Mouse (Mus musculus) embryonic facial prominence, embryonic 14.5 days (tissue): ENCODE data around the gene Pid1. TPM values are rescaled to one million over a fixed set of nuclear protein-coding genes. Genes with fewer than 3 reads are reported as not detected.

Experiments used
- ATAC-seq: fragments of 200-750 bp; cut with Nextera tagmentation; 2 replicates; pipeline ENCODE4 v1.8.0; 2017; ENCODE audit warnings: low read depth, moderate number of reproducible peaks, moderate TSS enrichment
- DNase-seq: peaks from one replicate; pipeline ENCODE4 v3.0.0-alpha.2; 2015; ENCODE audit warnings: low spot score
- H3K27ac ChIP-seq: fragments of 300-500 bp; sonication (generic); replicated peaks from 2 replicates; pipeline ENCODE4 v1.5.1; 2014; ENCODE audit warnings: low read depth, mild to moderate bottlenecking, low read length, moderate library complexity
- H3K27me3 ChIP-seq: fragments of 300-500 bp; sonication (generic); replicated peaks from 2 replicates; pipeline ENCODE4 v1.6.1; 2014; ENCODE audit warnings: low read length; ENCODE audit not compliant: control insufficient read depth, insufficient read depth
- H3K36me3 ChIP-seq: fragments of 300-500 bp; sonication (generic); 2 replicates; pipeline ENCODE4 v1.6.1; 2014; ENCODE audit warnings: low read length, mixed read lengths; ENCODE audit not compliant: control insufficient read depth, insufficient read depth
- H3K4me1 ChIP-seq: fragments of 300-500 bp; sonication (generic); 2 replicates; pipeline ENCODE4 v1.6.1; 2014; ENCODE audit warnings: antibody characterized with exemption, low read length; ENCODE audit not compliant: control insufficient read depth, insufficient read depth
- H3K4me2 ChIP-seq: fragments of 300-500 bp; sonication (generic); 2 replicates; pipeline ENCODE4 v1.6.1; 2014; ENCODE audit warnings: low read depth, mild to moderate bottlenecking, low read length, moderate library complexity, mixed read lengths
- H3K4me3 ChIP-seq: fragments of 300-500 bp; sonication (generic); 2 replicates; pipeline ENCODE4 v1.5.1; 2014; ENCODE audit warnings: low read depth, mild to moderate bottlenecking, low read length
- H3K9ac ChIP-seq: fragments of 300-500 bp; sonication (generic); 2 replicates; pipeline ENCODE4 v1.6.1; 2014; ENCODE audit warnings: low read depth, mild to moderate bottlenecking, low read length, moderate library complexity, mixed read lengths
- H3K9me3 ChIP-seq: fragments of 300-500 bp; sonication (generic); 2 replicates; pipeline ENCODE4 v1.6.1; 2016; ENCODE audit warnings: low read length; ENCODE audit not compliant: control insufficient read depth
- WGBS: fragments of 180-500 bp; shearing (Covaris S2); extraction: QIAGEN DNeasy Blood & Tissue Kit; methylation state at CpG from one replicate; pipeline ENCODE4 v1.1.7; 2014; 5-methylcytosine and 5-hydroxymethylcytosine counted together
- polyA plus RNA-seq: library from polyadenylated mRNA; unstranded; fragments of >200 nt; fragmentation: Nextera tagmentation; extraction: Ambion mirVana; gene quantifications from 2 replicates; pipeline ENCODE4 v1.2.1, GENCODE M21; 2014

Pid1 gene
- polyA plus RNA-seq, 1 experiment from 2014 or later = 38.8 TPM

- no peak for ATAC-seq
- no peak overlapping the region for H3K9ac ChIP-seq
- H3K36me3 ChIP-seq = no peaks in the 10 kb centered on the region
- 76% methylated on average over 2 of the region's 2 CpGs for WGBS
- peaks cover 5% of the 10 kb centered on the region for H3K9me3 ChIP-seq
- peaks cover 5% of the 10 kb centered on the region; the same call in 1 of the 2 replicates for H3K4me1 ChIP-seq
- H3K4me3 ChIP-seq = no peak overlapping the region
- H3K27me3 ChIP-seq = no peaks in the 10 kb centered on the region
- no peak for DNase-seq
- no peak overlapping the region for H3K27ac ChIP-seq
- no peak overlapping the region for H3K4me2 ChIP-seq
Observed at GRCm38 (mm10) chr1:84102052-84102451, 261.9 kb downstream of the Pid1 start.

GRCm38 (mm10) chr1:84097398-84097797 is 266.6 kb downstream of the Pid1 start:
- ATAC-seq = peak; percentile 73
- DNase-seq = peak; percentile 84

GRCm38 (mm10) chr1:84093291-84093690 is 270.7 kb downstream of the Pid1 start:
- no peak for DNase-seq

More at GRCm38 (mm10) chr1:84097398-84097797, 266.6 kb downstream of the Pid1 start:
- peaks cover 5% of the 10 kb centered on the region for H3K9me3 ChIP-seq
- peaks cover 6% of the 10 kb centered on the region; the same call in 1 of the 2 replicates for H3K4me1 ChIP-seq
- H3K4me3 ChIP-seq = no peak overlapping the region
- no peak overlapping the region for H3K4me2 ChIP-seq
- no peak overlapping the region for H3K27ac ChIP-seq
- H3K36me3 ChIP-seq = no peaks in the 10 kb centered on the region
- peak overlapping the region; percentile 6; the same call in 1 of the 2 replicates for H3K9ac ChIP-seq
- no peaks in the 10 kb centered on the region for H3K27me3 ChIP-seq

GRCm38 (mm10) chr1:84089664-84090063 is 274.3 kb downstream of the Pid1 start:
- no peaks in the 10 kb centered on the region for H3K36me3 ChIP-seq
- H3K27me3 ChIP-seq = no peaks in the 10 kb centered on the region
- H3K4me2 ChIP-seq = no peak overlapping the region
- 48% methylated on average over 2 of the region's 2 CpGs for WGBS
- no peak overlapping the region for H3K4me3 ChIP-seq
- H3K4me1 ChIP-seq = 0 out of 2 replicates have a peak, but pooled peaks cover 2% of the 10 kb centered on the region
- ATAC-seq = no peak
- no peak overlapping the region for H3K27ac ChIP-seq
- peak; percentile 78 for DNase-seq
- H3K9me3 ChIP-seq = no peaks in the 10 kb centered on the region
- H3K9ac ChIP-seq = no peak overlapping the region

More at GRCm38 (mm10) chr1:84093291-84093690, 270.7 kb downstream of the Pid1 start:
- Histone ChIP-seq H3K4me2 (no peak overlapping the region), H3K4me1 (peaks cover 6% of the 10 kb centered on the region; the same call in 1 of the 2 replicates), H3K27ac (no peak overlapping the region), H3K9me3 (0 out of 2 replicates have a peak, but pooled peaks cover under 1% of the 10 kb centered on the region), H3K9ac (no peak overlapping the region), H3K36me3 (no peaks in the 10 kb centered on the region), H3K4me3 (no peak overlapping the region), H3K27me3 (no peaks in the 10 kb centered on the region)
- ATAC-seq = no peak
- WGBS = 71% methylated on average over 2 of the region's 2 CpGs

GRCm38 (mm10) chr1:84087957-84088356 is 276.0 kb downstream of the Pid1 start:
- no peaks in the 10 kb centered on the region for H3K27me3 ChIP-seq
- no peaks in the 10 kb centered on the region for H3K9me3 ChIP-seq
- peak; percentile 42 for DNase-seq
- ATAC-seq = no peak
- no peak overlapping the region for H3K27ac ChIP-seq
- 44% methylated on average over 2 of the region's 2 CpGs for WGBS
- 0 out of 2 replicates have a peak, but pooled peaks cover 2% of the 10 kb centered on the region for H3K4me1 ChIP-seq
- H3K9ac ChIP-seq = no peak overlapping the region
- no peak overlapping the region for H3K4me3 ChIP-seq
- H3K4me2 ChIP-seq = no peak overlapping the region
- no peaks in the 10 kb centered on the region for H3K36me3 ChIP-seq

GRCm38 (mm10) chr1:84087325-84087724 is 276.7 kb downstream of the Pid1 start:
- Histone ChIP-seq H3K27me3 (no peaks in the 10 kb centered on the region), H3K9me3 (no peaks in the 10 kb centered on the region), H3K4me3 (no peak overlapping the region), H3K4me1 (0 out of 2 replicates have a peak, but pooled peaks cover 2% of the 10 kb centered on the region), H3K27ac (no peak overlapping the region), H3K9ac (no peak overlapping the region), H3K4me2 (no peak overlapping the region), H3K36me3 (no peaks in the 10 kb centered on the region)
- 67% methylated on average over 6 of the region's 6 CpGs for WGBS
- ATAC-seq = no peak
- DNase-seq = no peak

- WGBS = 78% methylated on average over 1 of the region's 1 CpGs
- ATAC-seq = no peak
- no peak overlapping the region for H3K4me2 ChIP-seq
Observed at GRCm38 (mm10) chr1:84086486-84086885, 277.5 kb downstream of the Pid1 start.

GRCm38 (mm10) chr1:84085361-84085760 is 278.6 kb downstream of the Pid1 start:
- H3K36me3 ChIP-seq = no peaks in the 10 kb centered on the region
- H3K27ac ChIP-seq = no peak overlapping the region
- no peak overlapping the region for H3K4me3 ChIP-seq
- no peaks in the 10 kb centered on the region for H3K9me3 ChIP-seq
- H3K4me2 ChIP-seq = no peak overlapping the region
- 93% methylated on average over 3 of the region's 3 CpGs for WGBS
- H3K27me3 ChIP-seq = no peaks in the 10 kb centered on the region
- no peak for DNase-seq
- no peak overlapping the region for H3K9ac ChIP-seq
- no peak for ATAC-seq
- 0 out of 2 replicates have a peak, but pooled peaks cover 2% of the 10 kb centered on the region for H3K4me1 ChIP-seq

More at GRCm38 (mm10) chr1:84086486-84086885, 277.5 kb downstream of the Pid1 start:
- Histone ChIP-seq H3K36me3 (no peaks in the 10 kb centered on the region), H3K4me1 (0 out of 2 replicates have a peak, but pooled peaks cover 2% of the 10 kb centered on the region), H3K27me3 (no peaks in the 10 kb centered on the region), H3K4me3 (no peak overlapping the region), H3K27ac (no peak overlapping the region), H3K9ac (no peak overlapping the region), H3K9me3 (no peaks in the 10 kb centered on the region)
- no peak for DNase-seq

- no peak overlapping the region for H3K27ac ChIP-seq
- no peaks in the 10 kb centered on the region for H3K9me3 ChIP-seq
- H3K4me1 ChIP-seq = no peaks in the 10 kb centered on the region
- no peak overlapping the region for H3K4me2 ChIP-seq
- WGBS = 57% methylated on average over 8 of the region's 8 CpGs
- H3K27me3 ChIP-seq = no peaks in the 10 kb centered on the region
- no peak overlapping the region for H3K9ac ChIP-seq
- no peak for DNase-seq
- H3K36me3 ChIP-seq = no peaks in the 10 kb centered on the region
- no peak for ATAC-seq
- H3K4me3 ChIP-seq = no peak overlapping the region
Observed at GRCm38 (mm10) chr1:84079566-84079965, 284.4 kb downstream of the Pid1 start.
